Comparison of ENCODE assay signal across 45 mouse cellular contexts in the genomic region with DNA sequence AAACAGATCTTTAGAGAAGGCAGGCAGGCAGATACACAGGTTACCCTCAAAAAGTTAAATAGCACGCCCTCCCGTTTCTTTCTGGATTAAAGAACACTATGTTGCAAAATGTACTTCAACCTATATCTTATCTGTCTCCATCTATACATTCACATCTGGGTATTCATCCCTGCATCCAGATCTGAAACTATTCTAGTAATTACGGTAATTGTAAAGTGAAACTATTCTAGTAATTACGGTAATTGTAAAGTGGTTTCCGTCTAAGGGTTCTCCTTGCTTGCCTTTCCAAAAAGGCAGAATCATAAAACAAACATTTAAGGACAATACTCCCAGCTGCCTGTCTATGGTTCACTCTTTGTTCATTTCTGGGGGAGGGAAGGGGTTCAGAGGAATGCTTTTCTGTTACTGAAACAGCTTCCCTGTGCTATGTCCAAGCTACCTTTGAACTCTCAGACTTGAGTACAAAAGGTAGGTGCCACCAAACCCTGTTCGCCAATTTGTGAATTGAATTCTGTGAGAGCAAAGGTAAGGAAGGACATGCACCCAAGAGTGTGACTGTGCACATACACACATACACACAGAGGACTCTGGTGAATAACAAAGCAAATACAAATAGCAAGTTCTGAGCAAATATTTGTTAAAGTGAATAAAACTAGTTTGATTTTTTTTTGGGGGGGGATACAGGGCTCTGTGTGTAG. TPM values are rescaled to one million over a fixed set of nuclear protein-coding genes. Genes with fewer than 3 reads are reported as not detected.
A peak's percentile ranks its signal among the peaks of the same experiment; 100 is the strongest.
DNase-seq lines count a peak whose midpoint lies in the region; ATAC-seq and TF ChIP-seq lines count a peak whose summit lies in the region.
"Had no signal": no experiment of that assay in that cellular context is flagged by ENCODE, and none has a peak within 500 bp of the region (broad histone marks: within the 10 kb centered on the region; RNA-seq: fewer than 3 reads in every experiment).

No protein-coding gene starts in this region.

- peaks cover 3% of the 10 kb centered on the region; the same call in 1 of the 2 replicates for H3K9me3 ChIP-seq in kidney, embryonic 16.5 days (ENCODE audit: low read length)
- H3K9me3 ChIP-seq: forebrain, embryonic 15.5 days; G1E; heart, embryonic 10.5 days; heart, embryonic 15.5 days; limb, embryonic 13.5 days; megakaryocyte, embryonic 14.5 days had no signal

- H3K36me3 ChIP-seq in kidney, embryonic 16.5 days (ENCODE audit: insufficient read depth, low read length), result no peaks in the 10 kb centered on the region
- H3K36me3 ChIP-seq in liver, adult 2 months (ENCODE audit: control insufficient read depth, insufficient read depth, low read length), result peaks cover 20% of the 10 kb centered on the region
- H3K36me3 ChIP-seq: embryonic facial prominence, embryonic 13.5 days; forebrain, embryonic 10.5 days; forebrain, embryonic 15.5 days; heart, embryonic 10.5 days; heart, embryonic 15.5 days; limb, embryonic 13.5 days had no signal

- 42% methylated on average over 6 of the region's 6 CpGs for WGBS in kidney, embryonic 16.5 days
- WGBS in liver, adult 2 months, result 23% methylated on average over 6 of the region's 6 CpGs

- TF ChIP-seq CTCF in liver, adult 2 months (IDR thresholded peaks at IDR 0.05; ENCODE audit: low read depth, low read length), result no peak

- H3K27me3 ChIP-seq in kidney, embryonic 16.5 days (ENCODE audit: insufficient read depth, low read length), result no peaks in the 10 kb centered on the region
- no peaks in the 10 kb centered on the region for H3K27me3 ChIP-seq in liver, adult 2 months (ENCODE audit: control insufficient read depth, insufficient read depth, low read length)
- H3K27me3 ChIP-seq: embryonic facial prominence, embryonic 13.5 days; forebrain, embryonic 15.5 days; heart, embryonic 15.5 days; limb, embryonic 13.5 days; megakaryocyte, embryonic 14.5 days; Patski had no signal

- no peak for TF ChIP-seq POLR2A in liver, adult 2 months (IDR thresholded peaks at IDR 0.05; ENCODE audit: extremely low read depth, insufficient read depth, low read length)

- ATAC-seq in kidney, embryonic 16.5 days (ENCODE audit: low FRiP score, low TSS enrichment), result no peak
- ATAC-seq: forebrain, embryonic 15.5 days; hindbrain, embryonic 16.5 days; lung, postnatal 0 days; Patski had no signal

- H3K9ac ChIP-seq in kidney, embryonic 16.5 days (replicated peaks; ENCODE audit: low read length), result no peak overlapping the region
- H3K9ac ChIP-seq in liver, adult 2 months (ENCODE audit: low read depth, low read length), result no peak overlapping the region
- H3K9ac ChIP-seq: embryonic facial prominence, embryonic 13.5 days; forebrain, embryonic 15.5 days; heart, embryonic 15.5 days; limb, embryonic 13.5 days had no signal

- H3K27ac ChIP-seq in kidney, embryonic 16.5 days (ENCODE audit: low read length), result no peak overlapping the region
- peak overlapping the region; percentile 31 for H3K27ac ChIP-seq in liver, adult 2 months (replicated peaks; ENCODE audit: insufficient read depth, low read depth, low read length)
- H3K27ac ChIP-seq: embryonic facial prominence, embryonic 13.5 days; forebrain, embryonic 10.5 days; forebrain, embryonic 15.5 days; heart, embryonic 10.5 days; heart, embryonic 15.5 days; kidney, postnatal 0 days; left cerebral cortex, adult 2 months; limb, embryonic 13.5 days had no signal

- H3K4me1 ChIP-seq in kidney, embryonic 16.5 days (ENCODE audit: insufficient read depth, low read length), result peaks cover 2% of the 10 kb centered on the region; the same call in 1 of the 2 replicates
- H3K4me1 ChIP-seq in liver, adult 2 months (ENCODE audit: control insufficient read depth, insufficient read depth, low read length), result peaks cover 28% of the 10 kb centered on the region
- H3K4me1 ChIP-seq: forebrain, embryonic 15.5 days; heart, embryonic 10.5 days had no signal

- H3K4me3 ChIP-seq in kidney, embryonic 16.5 days (ENCODE audit: low read length), result no peak overlapping the region
- no peak overlapping the region; the same call in 1 of the 2 replicates for H3K4me3 ChIP-seq in liver, adult 2 months (ENCODE audit: insufficient read depth, low read depth, low read length)
- H3K4me3 ChIP-seq: embryonic facial prominence, embryonic 13.5 days; forebrain, embryonic 10.5 days; forebrain, embryonic 15.5 days; heart, embryonic 10.5 days; heart, embryonic 15.5 days; left cerebral cortex, adult 2 months; limb, embryonic 13.5 days; megakaryocyte, embryonic 14.5 days had no signal

- peak; percentile 47 for DNase-seq in kidney, adult 11 months
- DNase-seq in liver, adult 2 months (ENCODE audit: extremely low read depth, low read depth, low spot score), result peak; percentile 100
- no peak for DNase-seq in liver
- peak; percentile 16 for DNase-seq in thymus, postnatal 0 days (ENCODE audit: low spot score)
- no peak for DNase-seq in thymus, adult 18-20 months
- no peak for DNase-seq in cerebellum, adult 9-10 months
- DNase-seq: adrenal gland, postnatal 14 days; cerebellum, adult 11 months; cerebellum, postnatal 10 days; gastrocnemius, postnatal 25 days; heart, adult 11 months; lung, adult 18-20 months; lung, postnatal 4 days; midbrain, embryonic 14.5 days; right cerebral cortex, postnatal 25 days; spleen, adult 18-20 months; thymus, postnatal 14 days had no signal

- no peak overlapping the region for H3K4me2 ChIP-seq in kidney, embryonic 16.5 days (replicated peaks; ENCODE audit: low read depth, low read length)
- H3K4me2 ChIP-seq: embryonic facial prominence, embryonic 13.5 days; forebrain, embryonic 15.5 days; heart, embryonic 15.5 days; limb, embryonic 13.5 days had no signal

- H3K79me2 ChIP-seq in liver, adult 2 months (ENCODE audit: control insufficient read depth, insufficient read depth, low read length), result no peaks in the 10 kb centered on the region; the same call in 1 of the 2 replicates

RNA-seq across cellular contexts. Expression of gene Slc35d2, which starts 5.5 kb away (rescaled TPM):
- 5.6 and 5.8 TPM in 2 replicates for polyA plus RNA-seq in kidney, embryonic 16.5 days (2015; fragmentation: Nextera tagmentation; extraction: Ambion mirVana)
- 48.8 and 49.7 TPM in 2 replicates for total RNA-seq in liver, adult 2 months (2014; rRNA removed)
- polyA plus RNA-seq in liver, adult 2 months (2012; rRNA removed), result 33.1 and 33.7 TPM in 2 replicates
- polyA plus RNA-seq in thymus, postnatal 0 days (2015; fragmentation: Nextera tagmentation; extraction: Ambion mirVana), result 3.1 and 3.8 TPM in 2 replicates
- polyA plus RNA-seq: G1E had no signal

RNA-seq across cellular contexts. Expression of gene Zfp367, which starts 29.4 kb away (rescaled TPM):
- polyA plus RNA-seq in kidney, embryonic 16.5 days (2015; fragmentation: Nextera tagmentation; extraction: Ambion mirVana), result 16.2 and 17.4 TPM in 2 replicates
- total RNA-seq in liver, adult 2 months (2014; rRNA removed), result 21.8 and 22.8 TPM in 2 replicates
- polyA plus RNA-seq in liver, adult 2 months (2012; rRNA removed), result 4.0 and 5.3 TPM in 2 replicates
- polyA plus RNA-seq in thymus, postnatal 0 days (2015; fragmentation: Nextera tagmentation; extraction: Ambion mirVana), result 22.0 and 24.0 TPM in 2 replicates

RNA-seq across cellular contexts. Expression of gene Hsd17b3, which starts 34.6 kb away (rescaled TPM):
- not detected in 2 replicates for polyA plus RNA-seq in kidney, embryonic 16.5 days (2015; fragmentation: Nextera tagmentation; extraction: Ambion mirVana)
- not detected in 2 replicates for total RNA-seq in liver, adult 2 months (2014; rRNA removed)
- 0.39 TPM in 1 of 2 replicates, not detected in the other for polyA plus RNA-seq in liver, adult 2 months (2012; rRNA removed)
- not detected in 2 replicates for polyA plus RNA-seq in thymus, postnatal 0 days (2015; fragmentation: Nextera tagmentation; extraction: Ambion mirVana)
- total RNA-seq: adrenal gland, postnatal 14 days; common myeloid progenitor, adult 5-6 weeks; gastrocnemius, adult 18-20 months; gastrocnemius, postnatal 25 days; heart, postnatal 25 days; layer of hippocampus, adult 18-20 months; layer of hippocampus, postnatal 14 days; left cerebral cortex, adult 2 months; left cerebral cortex, postnatal 36 days; monocyte, adult 5-6 weeks; neutrophil, adult 5-6 weeks had no signal
- polyA plus RNA-seq: C2C12; embryonic facial prominence, embryonic 13.5 days; forebrain, embryonic 15.5 days; frontal cortex, adult 2 months; G1E; heart, embryonic 10.5 days; heart, embryonic 15.5 days; hindbrain, embryonic 11.5 days; hindbrain, embryonic 16.5 days; intestine, embryonic 14.5 days; kidney, postnatal 0 days; limb, embryonic 13.5 days; lung, postnatal 0 days; midbrain, embryonic 14.5 days; Patski; stomach, embryonic 16.5 days; urinary bladder, adult 2 months had no signal

RNA-seq across cellular contexts. Expression of gene Habp4, which starts 38.0 kb away (rescaled TPM):
- polyA plus RNA-seq in kidney, embryonic 16.5 days (2015; fragmentation: Nextera tagmentation; extraction: Ambion mirVana), result 28.4 and 29.1 TPM in 2 replicates
- 37.7 and 39.4 TPM in 2 replicates for total RNA-seq in liver, adult 2 months (2014; rRNA removed)
- polyA plus RNA-seq in liver, adult 2 months (2012; rRNA removed), result 29.6 and 38.4 TPM in 2 replicates
- polyA plus RNA-seq in thymus, postnatal 0 days (2015; fragmentation: Nextera tagmentation; extraction: Ambion mirVana), result 6.5 and 6.9 TPM in 2 replicates

Comparison
In these comparisons a context has a peak if more than half of its experiments do, and no peak if none do; other contexts are left out.
1. DNase-seq: peak in kidney, adult 11 months (single experiment), liver, adult 2 months (single experiment) and thymus, postnatal 0 days (single experiment); none in liver (single experiment), thymus, adult 18-20 months (0 of 2) and cerebellum, adult 9-10 months (single experiment).